Mouse (Mus musculus): ENCODE measurements at regions not wholly inside any gene's neighbourhood (a gene's known extent, or its start where the extent isn't known, plus 50 kb on each side); places are given as distances from the start of the nearest gene placed in this dataset.

DNA sequence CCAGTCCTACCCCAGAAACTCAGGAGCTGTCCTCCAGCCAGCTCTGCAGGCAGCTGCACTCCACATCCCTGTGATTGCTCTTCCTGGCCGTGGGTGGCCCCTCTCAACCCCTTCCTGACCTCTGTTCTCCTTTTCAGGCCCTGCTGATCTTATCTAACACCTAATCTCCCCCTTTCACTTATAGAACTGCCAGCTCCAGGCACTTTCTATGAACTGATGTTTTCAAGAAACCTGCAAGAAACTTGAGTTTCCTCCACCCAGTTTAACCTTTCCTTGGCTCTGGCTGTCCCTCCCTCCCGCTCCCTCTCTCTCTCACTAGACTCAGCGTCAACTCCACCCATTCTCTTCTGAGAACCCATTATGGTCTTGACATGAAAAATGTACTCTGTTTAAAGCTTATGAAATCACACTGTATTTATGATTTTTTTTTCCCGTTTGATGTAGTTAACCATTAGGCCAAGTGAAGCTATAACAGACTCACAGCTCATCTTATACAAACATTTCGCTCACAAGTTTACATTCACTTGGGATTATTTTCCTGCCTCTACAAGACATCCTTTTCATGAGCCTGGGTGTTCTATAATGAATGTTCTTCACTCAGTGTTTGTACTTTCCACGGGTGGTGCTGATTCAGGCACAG is 279.8 kb upstream of the Foxq1 start:
- no peak overlapping the region for H3K27ac ChIP-seq (ENCODE audit: insufficient read depth, low read depth, low read length)

GRCm38 (mm10) chr13:31290630-31291029 is 265.3 kb upstream of the Foxq1 start:
- Histone ChIP-seq H3K27ac (ENCODE audit: insufficient read depth, low read depth, low read length) (no peak overlapping the region), H3K4me3 (ENCODE audit: insufficient read depth, low read length) (no peak overlapping the region), H3K4me1 (ENCODE audit: control insufficient read depth, insufficient read depth, low read length) (peaks cover 7% of the 10 kb centered on the region)
- no peak for TF ChIP-seq POLR2A (IDR thresholded peaks at IDR 0.05; ENCODE audit: borderline replicate concordance, low read depth, low read length)
- TF ChIP-seq CTCF (IDR thresholded peaks at IDR 0.05; ENCODE audit: low read depth, low read length): no peak

More for the DNA sequence above, 279.8 kb upstream of the Foxq1 start:
- TF ChIP-seq POLR2A (IDR thresholded peaks at IDR 0.05; ENCODE audit: borderline replicate concordance, low read depth, low read length) (no peak), CTCF (IDR thresholded peaks at IDR 0.05; ENCODE audit: low read depth, low read length) (no peak)
- Histone ChIP-seq H3K4me1 (ENCODE audit: control insufficient read depth, insufficient read depth, low read length) (no peaks in the 10 kb centered on the region), H3K4me3 (ENCODE audit: insufficient read depth, low read length) (no peak overlapping the region)

- no peak overlapping the region for H3K4me3 ChIP-seq (ENCODE audit: insufficient read depth, low read length)
Measured at GRCm38 (mm10) chr13:31292584-31293387, 263.1 kb upstream of the Foxq1 start.

GRCm38 (mm10) chr13:31294011-31294410 is 261.9 kb upstream of the Foxq1 start:
- Histone ChIP-seq H3K4me3 (ENCODE audit: insufficient read depth, low read length) (no peak overlapping the region), H3K4me1 (ENCODE audit: control insufficient read depth, insufficient read depth, low read length) (peaks cover 7% of the 10 kb centered on the region), H3K27ac (ENCODE audit: insufficient read depth, low read depth, low read length) (no peak overlapping the region)
- TF ChIP-seq POLR2A (IDR thresholded peaks at IDR 0.05; ENCODE audit: borderline replicate concordance, low read depth, low read length) (no peak), CTCF (IDR thresholded peaks at IDR 0.05; ENCODE audit: low read depth, low read length) (no peak)

More at GRCm38 (mm10) chr13:31292584-31293387, 263.1 kb upstream of the Foxq1 start:
- TF ChIP-seq CTCF (IDR thresholded peaks at IDR 0.05; ENCODE audit: low read depth, low read length) (no peak), POLR2A (IDR thresholded peaks at IDR 0.05; ENCODE audit: borderline replicate concordance, low read depth, low read length) (no peak)
- peaks cover 7% of the 10 kb centered on the region for H3K4me1 ChIP-seq (ENCODE audit: control insufficient read depth, insufficient read depth, low read length)
- H3K27ac ChIP-seq (ENCODE audit: insufficient read depth, low read depth, low read length): no peak overlapping the region

GRCm38 (mm10) chr13:31303194-31303593 is 252.7 kb upstream of the Foxq1 start:
- TF ChIP-seq CTCF (IDR thresholded peaks at IDR 0.05; ENCODE audit: low read depth, low read length) (no peak), POLR2A (IDR thresholded peaks at IDR 0.05; ENCODE audit: borderline replicate concordance, low read depth, low read length) (no peak)
- no peak overlapping the region for H3K4me3 ChIP-seq (ENCODE audit: insufficient read depth, low read length)
- no peaks in the 10 kb centered on the region for H3K4me1 ChIP-seq (ENCODE audit: control insufficient read depth, insufficient read depth, low read length)
- H3K27ac ChIP-seq (ENCODE audit: insufficient read depth, low read depth, low read length): no peak overlapping the region

DNA sequence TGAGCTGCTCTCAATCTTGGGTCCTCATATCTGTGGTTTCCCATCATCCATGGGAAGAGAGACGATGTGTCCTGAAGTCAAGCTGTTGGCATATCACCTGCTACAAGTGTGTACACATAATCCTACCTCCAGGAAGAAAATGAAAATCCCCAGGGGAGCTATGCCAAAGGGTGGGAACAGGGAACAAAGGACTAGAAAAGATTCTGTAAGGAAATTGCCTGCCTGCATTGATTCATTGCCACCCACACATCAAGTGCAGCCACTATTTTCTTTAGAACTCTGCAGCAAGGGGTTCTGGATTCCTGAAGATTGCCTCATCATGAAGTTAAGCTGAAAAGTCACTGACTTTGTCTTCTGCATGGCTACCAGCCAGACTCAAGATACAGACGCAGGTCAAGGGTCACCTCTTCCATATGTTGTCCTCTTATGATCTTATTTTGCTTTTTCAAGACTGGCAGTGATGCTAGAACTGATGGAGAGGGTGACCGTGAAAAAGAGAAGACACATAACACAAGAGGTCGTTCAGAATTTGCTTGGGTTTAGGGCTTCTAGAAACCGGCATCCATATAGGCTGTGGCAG is 251.6 kb upstream of the Foxq1 start:
- TF ChIP-seq CTCF (IDR thresholded peaks at IDR 0.05; ENCODE audit: low read depth, low read length) (no peak), POLR2A (IDR thresholded peaks at IDR 0.05; ENCODE audit: borderline replicate concordance, low read depth, low read length) (no peak)
- H3K27ac ChIP-seq (ENCODE audit: insufficient read depth, low read depth, low read length): no peak overlapping the region

DNA sequence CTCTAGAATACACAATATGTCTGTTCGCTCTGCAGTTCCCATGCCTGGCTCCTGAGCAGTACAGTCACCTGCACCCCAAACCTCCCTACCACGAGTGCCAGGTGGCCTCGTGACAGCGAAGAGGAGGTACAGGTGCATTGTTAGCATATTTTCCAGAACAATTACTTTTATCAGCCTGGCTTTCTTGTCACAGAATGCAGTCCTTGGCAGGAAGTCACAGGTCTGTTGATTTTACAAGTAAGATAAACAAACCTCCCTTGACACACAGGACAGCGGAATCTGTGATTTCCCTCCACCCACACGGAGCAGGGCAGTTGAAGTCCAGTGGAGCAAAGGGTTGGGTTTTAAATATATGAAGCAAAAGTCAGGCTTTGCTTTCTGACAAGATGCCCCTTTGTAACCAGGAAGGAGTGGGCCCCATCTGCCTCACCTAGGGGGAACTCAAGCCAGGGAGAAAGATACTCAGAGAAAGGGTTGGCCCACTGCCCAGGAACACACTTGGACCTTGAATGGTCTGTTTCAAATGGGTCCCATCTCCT is 246.8 kb upstream of the Foxq1 start:
- peaks cover 6% of the 10 kb centered on the region for H3K4me1 ChIP-seq (ENCODE audit: control insufficient read depth, insufficient read depth, low read length)
- TF ChIP-seq CTCF (IDR thresholded peaks at IDR 0.05; ENCODE audit: low read depth, low read length): no peak
- no peak for TF ChIP-seq POLR2A (IDR thresholded peaks at IDR 0.05; ENCODE audit: borderline replicate concordance, low read depth, low read length)
- no peak overlapping the region for H3K4me3 ChIP-seq (ENCODE audit: insufficient read depth, low read length)
- H3K27ac ChIP-seq (ENCODE audit: insufficient read depth, low read depth, low read length): no peak overlapping the region

More for the DNA sequence above, 251.6 kb upstream of the Foxq1 start:
- Histone ChIP-seq H3K4me3 (ENCODE audit: insufficient read depth, low read length) (no peak overlapping the region), H3K4me1 (ENCODE audit: control insufficient read depth, insufficient read depth, low read length) (no peaks in the 10 kb centered on the region)

DNA sequence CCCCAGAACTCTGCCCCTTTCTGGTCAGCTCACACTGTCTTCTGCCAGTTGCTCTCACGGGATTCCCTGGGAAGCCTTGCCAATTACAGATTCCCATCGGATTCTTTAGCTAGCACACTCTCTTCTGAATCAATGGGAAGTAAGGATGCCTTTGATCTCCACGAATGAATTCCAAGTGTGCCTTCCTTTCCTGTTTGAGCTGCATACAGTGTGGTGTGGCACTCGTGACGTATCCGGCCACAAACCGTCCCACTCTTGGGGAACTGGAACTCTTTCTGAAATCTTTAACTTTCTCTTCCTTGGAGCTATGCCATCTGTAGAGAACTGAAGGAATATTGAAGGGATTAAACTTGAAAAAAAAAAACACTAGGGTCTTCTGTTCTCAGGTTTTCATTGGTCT is 243.2 kb upstream of the Foxq1 start:
- H3K27ac ChIP-seq (ENCODE audit: insufficient read depth, low read depth, low read length): peak overlapping the region; percentile 46
- peaks cover 6% of the 10 kb centered on the region for H3K4me1 ChIP-seq (ENCODE audit: control insufficient read depth, insufficient read depth, low read length)

GRCm38 (mm10) chr13:31313821-31314220 is 242.1 kb upstream of the Foxq1 start:
- Histone ChIP-seq H3K27ac (ENCODE audit: insufficient read depth, low read depth, low read length) (no peak overlapping the region; the same call in 1 of the 2 replicates), H3K4me3 (ENCODE audit: insufficient read depth, low read length) (no peak overlapping the region), H3K4me1 (ENCODE audit: control insufficient read depth, insufficient read depth, low read length) (peaks cover 6% of the 10 kb centered on the region)
- TF ChIP-seq POLR2A (IDR thresholded peaks at IDR 0.05; ENCODE audit: borderline replicate concordance, low read depth, low read length) (no peak), CTCF (IDR thresholded peaks at IDR 0.05; ENCODE audit: low read depth, low read length) (no peak)

More for the DNA sequence above, 243.2 kb upstream of the Foxq1 start:
- TF ChIP-seq POLR2A (IDR thresholded peaks at IDR 0.05; ENCODE audit: borderline replicate concordance, low read depth, low read length) (no peak), CTCF (IDR thresholded peaks at IDR 0.05; ENCODE audit: low read depth, low read length) (no peak)
- H3K4me3 ChIP-seq (ENCODE audit: insufficient read depth, low read length): no peak overlapping the region

All from bone marrow macrophage, adult 2 months (primary cell).